Mouse (Mus musculus) forebrain, postnatal 0 days (tissue): Measurements from ENCODE around the gene Arvcf. TPM values are rescaled to one million over a fixed set of nuclear protein-coding genes. Genes with fewer than 3 reads are reported as not detected.

Source experiments
- ATAC-seq: fragments of 200-750 bp; cut with Nextera tagmentation; 2 replicates; pipeline ENCODE4 v1.8.0; 2017; ENCODE audit warnings: mild to moderate bottlenecking, moderate library complexity
- DNase-seq: peaks from one replicate; pipeline ENCODE4 v3.0.0-alpha.2; 2015
- H3K27ac ChIP-seq: fragments of 300-500 bp; sonication (generic); 2 replicates; pipeline ENCODE4 v1.5.1; 2014; ENCODE audit warnings: low read depth, mild to moderate bottlenecking, antibody characterized with exemption, low read length, moderate library complexity, mixed read lengths
- H3K27me3 ChIP-seq: fragments of 300-500 bp; sonication (generic); 2 replicates; pipeline ENCODE4 v1.6.1; 2014; ENCODE audit warnings: mild to moderate bottlenecking, low read length, mixed read lengths; ENCODE audit not compliant: insufficient read depth
- H3K36me3 ChIP-seq: fragments of 300-500 bp; sonication (generic); 2 replicates; pipeline ENCODE4 v1.6.1; 2014; ENCODE audit warnings: mild to moderate bottlenecking, moderate library complexity; ENCODE audit not compliant: insufficient read depth
- H3K4me1 ChIP-seq: fragments of 300-500 bp; sonication (generic); 2 replicates; pipeline ENCODE4 v1.6.1; 2014; ENCODE audit warnings: antibody characterized with exemption; ENCODE audit not compliant: insufficient read depth
- H3K4me2 ChIP-seq: fragments of 300-500 bp; sonication (generic); 2 replicates; pipeline ENCODE4 v1.6.1; 2014; ENCODE audit warnings: low read depth, mild to moderate bottlenecking, moderate library complexity
- H3K4me3 ChIP-seq: fragments of 300-500 bp; sonication (generic); 2 replicates; pipeline ENCODE4 v1.5.1; 2014; ENCODE audit warnings: low read depth, low read length, mixed read lengths
- H3K9ac ChIP-seq: fragments of 300-500 bp; sonication (generic); 2 replicates; pipeline ENCODE4 v1.6.1; 2014; ENCODE audit warnings: mild to moderate bottlenecking
- H3K9me3 ChIP-seq: fragments of 300-500 bp; sonication (generic); 2 replicates; pipeline ENCODE4 v1.6.1; 2016; ENCODE audit warnings: low read length
- CTCF ChIP-seq: sonication (generic); IDR thresholded peaks from 2 replicates; pipeline ENCODE4 v1.5.1; 2016; ENCODE audit warnings: antibody characterized with exemption, control low read depth, low read depth
- WGBS: fragments of 180-500 bp; shearing (Covaris S2); extraction: QIAGEN DNeasy Blood & Tissue Kit; methylation state at CpG from one replicate; pipeline ENCODE4 v1.1.7; 2014; 5-methylcytosine and 5-hydroxymethylcytosine counted together
- polyA plus RNA-seq: library from polyadenylated mRNA; unstranded; fragments of >200 nt; fragmentation: Nextera tagmentation; extraction: Ambion mirVana; gene quantifications from 2 replicates; pipeline ENCODE4 v1.2.1, GENCODE M21; 2015
- total RNA-seq: library from RNA; depleted of rRNA; stranded (reverse); fragments of >200 nt; gene quantifications from 2 replicates; pipeline ENCODE4 v1.2.3, GENCODE M21; 2014; rRNA removed

Arvcf gene
- total RNA-seq (103 and 120 TPM in 2 replicates), polyA plus RNA-seq (31.2 and 42.8 TPM in 2 replicates)

GRCm38 (mm10) chr16:18347931-18348600, at the start of gene Arvcf, which contains the start of gene Tango2:
Gene Arvcf, plus strand, starts transcription at chr16:18348182.
Gene Tango2, minus strand, starts transcription at chr16:18348103.
- Histone ChIP-seq H3K36me3 (no peaks in the 10 kb centered on the region), H3K4me2 (peak within 1 kb of the TSS; percentile 81), H3K9me3 (no peaks in the 10 kb centered on the region), H3K4me3 (peak within 1 kb of the TSS; percentile 87), H3K27me3 (no peaks in the 10 kb centered on the region), H3K27ac (peak within 1 kb of the TSS; percentile 48; the same call in 1 of the 2 replicates), H3K9ac (peak within 1 kb of the TSS; percentile 84), H3K4me1 (peaks cover 12% of the 10 kb centered on the region)
- DNase-seq (peak; percentile 94), ATAC-seq (peak; percentile 87)
- peak; percentile 50 for TF ChIP-seq CTCF
- WGBS = under 1% methylated on average over 42 of the region's 44 CpGs

GRCm38 (mm10) chr16:18308159-18308558, 39.8 kb upstream of the Arvcf start:
- no peaks in the 10 kb centered on the region for H3K27me3 ChIP-seq
- TF ChIP-seq CTCF = no peak
- H3K9ac ChIP-seq = no peak overlapping the region
- H3K36me3 ChIP-seq = peaks cover 38% of the 10 kb centered on the region
- no peaks in the 10 kb centered on the region for H3K4me1 ChIP-seq
- no peak overlapping the region for H3K4me2 ChIP-seq
- ATAC-seq (no peak), DNase-seq (no peak)
- no peak overlapping the region for H3K4me3 ChIP-seq
- no peak overlapping the region for H3K27ac ChIP-seq
- H3K9me3 ChIP-seq = no peaks in the 10 kb centered on the region
- 95% methylated on average over 1 of the region's 1 CpGs for WGBS

DNA sequence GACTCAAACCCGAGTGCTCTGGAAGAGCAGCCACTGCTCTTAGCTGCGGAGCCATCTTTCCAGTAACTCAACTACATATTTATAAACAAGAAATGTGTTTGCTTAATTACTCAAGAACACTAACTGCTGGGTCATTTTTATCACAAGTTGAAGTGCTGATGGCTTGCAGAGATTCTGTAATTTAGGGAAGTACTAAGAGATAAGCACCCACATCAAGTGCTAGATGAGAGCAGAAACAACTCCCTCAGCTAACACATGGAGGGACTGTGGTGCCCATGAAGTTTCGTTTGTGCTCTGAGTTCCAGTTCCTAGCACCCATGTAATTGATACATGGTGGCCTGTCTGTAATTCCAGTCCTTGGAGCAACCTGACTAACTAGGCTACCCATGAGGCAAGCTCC, 29.0 kb upstream of the Arvcf start:
- no peak for DNase-seq
- ATAC-seq = no peak
- WGBS = 91% methylated on average over 3 of the region's 3 CpGs
- Histone ChIP-seq H3K36me3 (peaks cover 32% of the 10 kb centered on the region), H3K27me3 (no peaks in the 10 kb centered on the region), H3K9me3 (no peaks in the 10 kb centered on the region), H3K27ac (no peak overlapping the region), H3K4me1 (no peaks in the 10 kb centered on the region), H3K9ac (no peak overlapping the region), H3K4me3 (no peak overlapping the region), H3K4me2 (no peak overlapping the region)
- no peak for TF ChIP-seq CTCF

GRCm38 (mm10) chr16:18321443-18321842, 26.5 kb upstream of the Arvcf start:
- no peak for TF ChIP-seq CTCF
- Histone ChIP-seq H3K9me3 (no peaks in the 10 kb centered on the region), H3K27me3 (no peaks in the 10 kb centered on the region), H3K36me3 (peaks cover 35% of the 10 kb centered on the region), H3K4me3 (no peak overlapping the region), H3K4me2 (no peak overlapping the region), H3K9ac (no peak overlapping the region), H3K27ac (no peak overlapping the region), H3K4me1 (no peaks in the 10 kb centered on the region)
- no peak for DNase-seq
- 84% methylated on average over 2 of the region's 2 CpGs for WGBS
- no peak for ATAC-seq

DNA sequence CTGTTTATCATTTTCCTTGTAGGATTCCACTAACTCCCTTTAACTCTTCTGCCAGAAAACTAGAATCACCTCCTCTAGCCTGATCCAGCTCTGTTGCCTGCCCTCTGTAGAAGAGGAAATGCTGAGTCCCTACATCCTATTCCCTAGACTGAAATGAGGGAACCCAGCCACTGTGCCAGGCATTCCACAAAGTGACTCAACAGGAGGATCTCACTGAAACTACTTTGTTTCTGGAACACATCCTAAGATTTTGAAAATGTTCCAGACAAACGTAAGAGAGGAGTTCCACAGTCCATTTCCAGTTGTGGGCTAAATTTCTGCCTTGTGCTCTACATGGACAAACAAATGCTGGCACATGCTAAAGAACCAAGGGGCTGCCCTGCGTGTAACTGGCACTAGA, 24.5 kb upstream of the Arvcf start:
- Histone ChIP-seq H3K4me2 (no peak overlapping the region), H3K27ac (no peak overlapping the region), H3K9me3 (no peaks in the 10 kb centered on the region), H3K9ac (no peak overlapping the region), H3K4me1 (no peaks in the 10 kb centered on the region), H3K4me3 (no peak overlapping the region), H3K27me3 (no peaks in the 10 kb centered on the region), H3K36me3 (peaks cover 40% of the 10 kb centered on the region)
- WGBS = 74% methylated on average over 2 of the region's 2 CpGs
- no peak for TF ChIP-seq CTCF
- DNase-seq (no peak), ATAC-seq (no peak)

DNA sequence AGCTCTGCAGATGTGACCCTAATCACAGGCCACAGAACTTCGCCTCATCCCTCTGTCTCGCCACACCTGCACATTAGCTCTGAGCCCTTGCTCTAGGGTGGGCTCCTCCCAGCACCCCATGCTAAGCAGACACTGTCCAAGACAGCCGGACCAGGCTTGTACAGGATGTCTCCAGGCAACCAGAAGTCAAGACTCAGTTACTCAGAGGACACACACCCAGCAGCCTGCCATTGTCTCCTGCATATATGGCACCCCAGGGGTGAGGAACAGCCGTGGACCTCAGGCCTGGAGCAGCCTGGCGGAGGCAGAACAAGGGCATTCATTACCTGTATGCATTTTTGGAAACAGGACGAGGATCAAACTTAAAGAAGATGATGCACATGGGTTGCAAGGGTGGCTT, 24.0 kb upstream of the Arvcf start:
- ATAC-seq (no peak), DNase-seq (no peak)
- Histone ChIP-seq H3K27me3 (no peaks in the 10 kb centered on the region), H3K27ac (no peak overlapping the region), H3K4me3 (no peak overlapping the region), H3K36me3 (peaks cover 40% of the 10 kb centered on the region), H3K9me3 (no peaks in the 10 kb centered on the region), H3K4me1 (no peaks in the 10 kb centered on the region), H3K9ac (no peak overlapping the region), H3K4me2 (no peak overlapping the region)
- TF ChIP-seq CTCF = no peak
- 77% methylated on average over 6 of the region's 6 CpGs for WGBS

DNA sequence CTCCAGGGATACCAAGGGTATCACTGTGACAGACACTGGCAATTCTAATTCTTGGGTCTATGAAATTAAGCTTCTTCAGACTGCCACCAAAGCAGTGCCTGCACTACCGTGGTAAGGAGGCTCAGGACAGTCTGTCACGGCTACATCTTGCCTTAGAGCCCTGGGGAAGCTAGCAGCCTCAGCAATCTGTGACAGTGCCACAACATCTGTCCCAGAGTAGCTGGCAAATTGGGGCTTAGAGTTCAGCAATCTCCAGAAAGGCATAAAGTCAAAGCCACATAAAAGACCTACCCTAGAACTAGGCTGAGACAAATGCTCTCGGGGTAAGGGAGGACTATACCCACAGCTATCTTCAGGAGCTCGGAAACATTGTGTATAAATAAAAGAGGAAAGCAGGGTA, 22.2 kb upstream of the Arvcf start:
- TF ChIP-seq CTCF = no peak
- Histone ChIP-seq H3K27me3 (no peaks in the 10 kb centered on the region), H3K4me3 (no peak overlapping the region), H3K27ac (no peak overlapping the region), H3K4me2 (no peak overlapping the region), H3K4me1 (no peaks in the 10 kb centered on the region), H3K9me3 (no peaks in the 10 kb centered on the region), H3K36me3 (peaks cover 35% of the 10 kb centered on the region), H3K9ac (no peak overlapping the region)
- ATAC-seq (no peak), DNase-seq (no peak)
- WGBS = 83% methylated on average over 4 of the region's 4 CpGs
